Mouse (Mus musculus) heart, postnatal 0 days (tissue): Measurements from ENCODE around the gene Cttn.

Experiments used
- CTCF ChIP-seq: IDR thresholded peaks from 2 replicates; pipeline ENCODE4 v1.5.1; 2016; ENCODE audit warnings: antibody characterized with exemption, control low read depth, low read depth
- EP300 ChIP-seq: IDR thresholded peaks from 2 replicates; pipeline ENCODE4 v1.6.1; 2016; ENCODE audit warnings: antibody characterized with exemption, low read depth

GRCm38 (mm10) chr7:144420552-144420951 lies 50.3 kb downstream of the Cttn start:
- TF ChIP-seq EP300 (no peak), CTCF (no peak)
